ENCODE assay signal across 8 mouse cellular contexts in genomic region chr6:145867111-145867510, GRCm38 (mm10). TPM values are rescaled to one million over a fixed set of nuclear protein-coding genes. Genes with fewer than 3 reads are reported as not detected.
A peak's percentile ranks its signal among the peaks of the same experiment; 100 is the strongest.
DNase-seq lines count a peak whose midpoint lies in the region; ATAC-seq and TF ChIP-seq lines count a peak whose summit lies in the region.
"Had no signal": no experiment of that assay in that cellular context is flagged by ENCODE, and none has a peak within 500 bp of the region (broad histone marks: within the 10 kb centered on the region; RNA-seq: fewer than 3 reads in every experiment).

No protein-coding gene starts in this region.

- peak overlapping the region; percentile 99 for H3K4me2 ChIP-seq in forebrain, postnatal 0 days (ENCODE audit: low read depth)
- H3K4me2 ChIP-seq in hindbrain, postnatal 0 days (ENCODE audit: low read depth, low read length): peak overlapping the region; percentile 97
- H3K4me2 ChIP-seq in neural tube, embryonic 13.5 days: peak overlapping the region; percentile 100

- no peak for DNase-seq in layer of hippocampus, adult 2 months (ENCODE audit: low spot score in 2 of 2)
- DNase-seq in layer of hippocampus, postnatal 10 days (ENCODE audit: low spot score in 2 of 2): no peak
- no peak for DNase-seq in forebrain, postnatal 0 days
- no peak for DNase-seq in hindbrain, postnatal 0 days (ENCODE audit: low spot score)
- no peak for DNase-seq in urinary bladder, adult 2 months (ENCODE audit: low spot score)
- no peak for DNase-seq in urinary bladder, postnatal 10 days (ENCODE audit: low spot score)

- H3K4me3 ChIP-seq in layer of hippocampus, adult 2 months: no peak overlapping the region
- H3K4me3 ChIP-seq in forebrain, postnatal 0 days (ENCODE audit: low read depth, low read length): peak overlapping the region; percentile 67
- peak overlapping the region; percentile 80 for H3K4me3 ChIP-seq in hindbrain, postnatal 0 days (ENCODE audit: low read length)
- peak overlapping the region; percentile 61; the same call in 1 of the 2 replicates for H3K4me3 ChIP-seq in neural tube, embryonic 13.5 days

- ATAC-seq in forebrain, postnatal 0 days: no peak
- ATAC-seq in hindbrain, postnatal 0 days: no peak
- no peak for ATAC-seq in neural tube, embryonic 13.5 days (ENCODE audit: low read depth)

- no peak for TF ChIP-seq CTCF in layer of hippocampus, adult 2 months (conservative IDR thresholded peaks at IDR 0.05)
- TF ChIP-seq CTCF in forebrain, postnatal 0 days (IDR thresholded peaks at IDR 0.05; ENCODE audit: low read depth): no peak
- no peak for TF ChIP-seq CTCF in hindbrain, postnatal 0 days (IDR thresholded peaks at IDR 0.05; ENCODE audit: low read depth)

- 55% methylated on average over 3 of the region's 3 CpGs for WGBS in forebrain, postnatal 0 days
- WGBS in hindbrain, postnatal 0 days: 54% methylated on average over 3 of the region's 3 CpGs
- WGBS in neural tube, embryonic 13.5 days: 72% methylated on average over 3 of the region's 3 CpGs

- H3K27ac ChIP-seq in layer of hippocampus, adult 2 months: peak overlapping the region; percentile 99
- H3K27ac ChIP-seq in forebrain, postnatal 0 days (ENCODE audit: low read depth, low read length): no peak overlapping the region
- H3K27ac ChIP-seq in hindbrain, postnatal 0 days: peak overlapping the region; percentile 91; the same call in 1 of the 2 replicates
- H3K27ac ChIP-seq in neural tube, embryonic 13.5 days (replicated peaks): no peak overlapping the region

- no peaks in the 10 kb centered on the region for H3K36me3 ChIP-seq in forebrain, postnatal 0 days (ENCODE audit: insufficient read depth)
- no peaks in the 10 kb centered on the region for H3K36me3 ChIP-seq in hindbrain, postnatal 0 days (ENCODE audit: insufficient read depth, low read length)
- H3K36me3 ChIP-seq in neural tube, embryonic 13.5 days: no peaks in the 10 kb centered on the region

- 0 out of 2 replicates have a peak, but pooled peaks cover 10% of the 10 kb centered on the region for H3K4me1 ChIP-seq in forebrain, postnatal 0 days (ENCODE audit: insufficient read depth)
- H3K4me1 ChIP-seq in hindbrain, postnatal 0 days (ENCODE audit: insufficient read depth, low read length): no peaks in the 10 kb centered on the region
- peaks cover 40% of the 10 kb centered on the region for H3K4me1 ChIP-seq in neural tube, embryonic 13.5 days (replicated peaks)

- H3K9ac ChIP-seq in forebrain, postnatal 0 days: peak overlapping the region; percentile 51; the same call in 1 of the 2 replicates
- peak overlapping the region; percentile 80; the same call in 1 of the 2 replicates for H3K9ac ChIP-seq in hindbrain, postnatal 0 days (replicated peaks; ENCODE audit: low read length)
- H3K9ac ChIP-seq in neural tube, embryonic 13.5 days: 0 out of 2 replicates have a peak overlapping the region, but pooled peaks have one; percentile 73

- H3K9me3 ChIP-seq in forebrain, postnatal 0 days (ENCODE audit: low read length): no peaks in the 10 kb centered on the region
- no peaks in the 10 kb centered on the region for H3K9me3 ChIP-seq in hindbrain, postnatal 0 days (ENCODE audit: low read length)
- H3K9me3 ChIP-seq in neural tube, embryonic 13.5 days: no peaks in the 10 kb centered on the region

- peaks cover 20% of the 10 kb centered on the region for H3K27me3 ChIP-seq in forebrain, postnatal 0 days (ENCODE audit: insufficient read depth, low read length)
- H3K27me3 ChIP-seq in hindbrain, postnatal 0 days (ENCODE audit: insufficient read depth, low read length): no peaks in the 10 kb centered on the region
- H3K27me3 ChIP-seq in neural tube, embryonic 13.5 days: peaks cover 67% of the 10 kb centered on the region

RNA-seq across cellular contexts. Expression of gene Bhlhe41, which starts 1.8 kb away (rescaled TPM):
- 10 to 100 TPM; 45.2 to 47.1 TPM for total RNA-seq in layer of hippocampus, adult 2 months (2021)
- 10 to 100 TPM; 15.5 to 19.3 TPM for total RNA-seq in layer of hippocampus, postnatal 10 days (2021)
- 2.7 and 5.2 TPM in 2 replicates for total RNA-seq in forebrain, postnatal 0 days (2014; rRNA removed)
- polyA plus RNA-seq in forebrain, postnatal 0 days (2015; fragmentation: Nextera tagmentation; extraction: Ambion mirVana): 2.7 and 4.1 TPM in 2 replicates
- total RNA-seq in hindbrain, postnatal 0 days (2014; rRNA removed): 4.9 and 6.8 TPM in 2 replicates
- 9.4 TPM in 2 replicates for polyA plus RNA-seq in hindbrain, postnatal 0 days (2015; fragmentation: Nextera tagmentation; extraction: Ambion mirVana)
- polyA plus RNA-seq in neural tube, embryonic 13.5 days (2015; fragmentation: Nextera tagmentation; extraction: Ambion mirVana): 3.2 and 3.3 TPM in 2 replicates
- 13.3 and 23.9 TPM in 2 replicates for polyA plus RNA-seq in urinary bladder, adult 2 months (2012; rRNA removed)
- total RNA-seq: MEL had no signal

Comparison
In these comparisons a context has a peak if more than half of its experiments do, and no peak if none do; other contexts are left out.
1. H3K27ac ChIP-seq: peak in layer of hippocampus, adult 2 months (single experiment) and hindbrain, postnatal 0 days (single experiment); none in forebrain, postnatal 0 days (single experiment) and neural tube, embryonic 13.5 days (single experiment).
2. Peak in every context shown above with its lines, with median percentiles within 50 percentile points of each other: H3K4me2 ChIP-seq and H3K9ac ChIP-seq.